Mouse (Mus musculus) heart, embryonic 12.5 days (tissue): ENCODE measurements around the gene Sirpb1a. TPM values are rescaled to one million over a fixed set of nuclear protein-coding genes. Genes with fewer than 3 reads are reported as not detected.

Source experiments
- ATAC-seq: fragments of 200-750 bp; cut with Nextera tagmentation; 2 replicates; pipeline ENCODE4 v1.8.0; 2017; ENCODE audit warnings: moderate TSS enrichment, moderate library complexity; ENCODE audit not compliant: insufficient number of reproducible peaks, low FRiP score
- H3K27ac ChIP-seq: fragments of 300-500 bp; sonication (generic); 2 replicates; pipeline ENCODE4 v1.5.1; 2016; ENCODE audit warnings: mild to moderate bottlenecking, moderate library complexity; ENCODE audit not compliant: poor library complexity, severe bottlenecking
- H3K27me3 ChIP-seq: fragments of 300-500 bp; sonication (generic); replicated peaks from 2 replicates; pipeline ENCODE4 v1.6.1; 2016; ENCODE audit warnings: mild to moderate bottlenecking, moderate library complexity
- H3K36me3 ChIP-seq: fragments of 300-500 bp; sonication (generic); 2 replicates; pipeline ENCODE4 v1.6.1; 2016; ENCODE audit warnings: mild to moderate bottlenecking, moderate library complexity
- H3K4me1 ChIP-seq: fragments of 300-500 bp; sonication (generic); replicated peaks from 2 replicates; pipeline ENCODE4 v1.6.1; 2016; ENCODE audit warnings: mild to moderate bottlenecking
- H3K4me2 ChIP-seq: fragments of 300-500 bp; sonication (generic); 2 replicates; pipeline ENCODE4 v1.6.1; 2016; ENCODE audit warnings: mild to moderate bottlenecking, moderate library complexity
- H3K4me3 ChIP-seq: fragments of 300-500 bp; sonication (generic); 2 replicates; pipeline ENCODE4 v1.5.1; 2016; ENCODE audit warnings: mild to moderate bottlenecking
- H3K9ac ChIP-seq: fragments of 300-500 bp; sonication (generic); 2 replicates; pipeline ENCODE4 v1.6.1; 2016; ENCODE audit warnings: mild to moderate bottlenecking, moderate library complexity
- H3K9me3 ChIP-seq: fragments of 300-500 bp; sonication (generic); replicated peaks from 2 replicates; pipeline ENCODE4 v1.6.1; 2016; ENCODE audit warnings: mild to moderate bottlenecking, moderate library complexity
- WGBS: fragments of 180-500 bp; shearing (Covaris S2); methylation state at CpG from one replicate; pipeline ENCODE4 v1.1.7; 2016; 5-methylcytosine and 5-hydroxymethylcytosine counted together
- polyA plus RNA-seq: library from polyadenylated mRNA; unstranded; fragments of >200 nt; fragmentation: Nextera tagmentation; extraction: Ambion mirVana; gene quantifications from 2 replicates; pipeline ENCODE4 v1.2.1, GENCODE M21; 2016

The Sirpb1a gene
- polyA plus RNA-seq, 1 experiment from 2014 or later, result not detected

DNA sequence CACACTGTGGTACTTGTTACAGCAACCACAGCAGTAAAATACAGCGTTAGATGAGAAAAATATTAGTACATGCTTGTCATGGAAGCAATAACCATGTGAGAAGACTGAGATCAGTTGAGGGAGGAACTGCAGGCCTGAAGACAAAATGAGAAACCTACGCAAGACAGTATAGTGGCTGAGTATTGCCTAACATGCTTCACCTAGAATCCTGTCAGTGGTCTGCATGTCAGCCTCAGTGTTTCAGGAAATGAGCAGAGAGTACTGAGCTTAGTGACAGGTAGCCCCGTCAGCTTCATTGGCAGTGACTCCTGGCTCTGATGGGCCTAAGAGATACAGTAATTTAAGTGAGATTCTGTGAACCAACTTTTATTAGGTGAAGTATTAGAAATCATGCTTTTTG lies 94.8 kb downstream of the Sirpb1a start:
- no peak overlapping the region for H3K27ac ChIP-seq
- no peaks in the 10 kb centered on the region for H3K36me3 ChIP-seq
- no peak overlapping the region for H3K4me2 ChIP-seq
- H3K4me1 ChIP-seq, result no peaks in the 10 kb centered on the region
- ATAC-seq, result no peak
- H3K4me3 ChIP-seq, result no peak overlapping the region
- 60% methylated on average over 3 of the region's 3 CpGs for WGBS
- peaks cover 7% of the 10 kb centered on the region for H3K9me3 ChIP-seq
- H3K9ac ChIP-seq, result no peak overlapping the region
- H3K27me3 ChIP-seq, result no peaks in the 10 kb centered on the region

DNA sequence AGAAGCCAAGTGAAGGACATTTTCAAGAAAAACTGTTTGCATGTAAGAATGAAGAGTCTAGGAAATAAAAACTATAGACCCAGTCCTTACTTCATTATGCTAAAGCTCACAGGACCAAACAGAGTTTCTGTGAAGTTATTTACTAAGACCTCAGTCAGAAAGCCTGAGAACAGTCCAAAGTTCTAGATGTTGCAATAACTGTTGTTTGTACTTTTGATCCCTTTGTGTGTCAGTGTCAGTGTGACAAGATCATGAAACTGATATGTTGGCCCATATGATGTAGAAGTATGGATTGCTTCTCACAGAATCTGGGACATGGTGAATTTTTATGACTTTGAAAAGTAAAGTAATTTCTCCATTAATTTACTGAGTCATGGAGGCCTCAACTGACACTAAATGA lies 96.8 kb downstream of the Sirpb1a start:
- Histone ChIP-seq H3K36me3 (no peaks in the 10 kb centered on the region), H3K4me2 (no peak overlapping the region), H3K9ac (no peak overlapping the region), H3K27me3 (no peaks in the 10 kb centered on the region), H3K9me3 (peaks cover 4% of the 10 kb centered on the region; the same call in 1 of the 2 replicates), H3K27ac (no peak overlapping the region), H3K4me1 (no peaks in the 10 kb centered on the region), H3K4me3 (no peak overlapping the region)
- ATAC-seq, result no peak

Other genes starting within 250 kb of the Sirpb1a start
- not detected in 2 replicates for gene Gm9733, start 94.2 kb downstream of the Sirpb1a start, polyA plus RNA-seq
- gene Sirpb1b, start 148.5 kb upstream of the Sirpb1a start, polyA plus RNA-seq, result not detected in 2 replicates